Mouse (Mus musculus) forebrain, embryonic 15.5 days (tissue): ENCODE data around the gene Dag1. TPM values are rescaled to one million over a fixed set of nuclear protein-coding genes. Genes with fewer than 3 reads are reported as not detected.
"Not testable (repeated sequence)": the region's sequence is repeated elsewhere in the genome, so short reads cannot be mapped to it uniquely, and the experiment has no call there.

Experiments used
- ATAC-seq: fragments of 200-750 bp; cut with Nextera tagmentation; replicated peaks from 2 replicates; pipeline ENCODE4 v1.8.0; 2017; ENCODE audit warnings: mild to moderate bottlenecking, moderate TSS enrichment, moderate library complexity
- H3K27ac ChIP-seq: fragments of 300-500 bp; sonication (generic); replicated peaks from 2 replicates; pipeline ENCODE4 v1.5.1; 2015; ENCODE audit warnings: mild to moderate bottlenecking, inconsistent platforms
- H3K27me3 ChIP-seq: fragments of 300-500 bp; sonication (generic); 2 replicates; pipeline ENCODE4 v1.6.1; 2015; ENCODE audit warnings: inconsistent platforms
- H3K36me3 ChIP-seq: fragments of 300-500 bp; sonication (generic); 2 replicates; pipeline ENCODE4 v1.6.1; 2015; ENCODE audit warnings: mild to moderate bottlenecking, inconsistent platforms
- H3K4me1 ChIP-seq: fragments of 300-500 bp; sonication (generic); 2 replicates; pipeline ENCODE4 v1.6.1; 2015; ENCODE audit warnings: inconsistent platforms
- H3K4me2 ChIP-seq: fragments of 300-500 bp; sonication (generic); replicated peaks from 2 replicates; pipeline ENCODE4 v1.6.1; 2015; ENCODE audit warnings: mild to moderate bottlenecking, inconsistent platforms
- H3K4me3 ChIP-seq: fragments of 300-500 bp; sonication (generic); 2 replicates; pipeline ENCODE4 v1.5.1; 2015; ENCODE audit warnings: mild to moderate bottlenecking, inconsistent platforms
- H3K9ac ChIP-seq: fragments of 300-500 bp; sonication (generic); replicated peaks from 2 replicates; pipeline ENCODE4 v1.6.1; 2015; ENCODE audit warnings: mild to moderate bottlenecking, inconsistent platforms
- H3K9me3 ChIP-seq: fragments of 300-500 bp; sonication (generic); 2 replicates; pipeline ENCODE4 v1.6.1; 2016; ENCODE audit warnings: inconsistent platforms
- WGBS: fragments of 180-500 bp; shearing (Covaris S2); methylation state at CpG from one replicate; pipeline ENCODE4 v1.1.7; 2015; ENCODE audit warnings: mixed read lengths; 5-methylcytosine and 5-hydroxymethylcytosine counted together
- polyA plus RNA-seq: library from polyadenylated mRNA; unstranded; fragments of >200 nt; fragmentation: Nextera tagmentation; extraction: Ambion mirVana; gene quantifications from 2 replicates; pipeline ENCODE4 v1.2.1, GENCODE M21; 2015

The Dag1 gene
- polyA plus RNA-seq, 1 experiment from 2014 or later, result 53.5 TPM

GRCm38 (mm10) chr9:108217936-108218543 lies 45.7 kb downstream of the Dag1 start:
- H3K9me3 ChIP-seq, result no peaks in the 10 kb centered on the region
- no peak for ATAC-seq
- no peak overlapping the region for H3K27ac ChIP-seq
- H3K36me3 ChIP-seq, result peaks cover 10% of the 10 kb centered on the region; the same call in 1 of the 2 replicates
- no peak overlapping the region for H3K4me2 ChIP-seq
- H3K4me1 ChIP-seq, result peaks cover 9% of the 10 kb centered on the region
- no peak overlapping the region for H3K4me3 ChIP-seq
- no peaks in the 10 kb centered on the region for H3K27me3 ChIP-seq
- H3K9ac ChIP-seq, result no peak overlapping the region
- WGBS, result 78% methylated on average over 11 of the region's 11 CpGs

GRCm38 (mm10) chr9:108217406-108217805 lies 46.4 kb downstream of the Dag1 start:
- no peak overlapping the region for H3K4me3 ChIP-seq
- H3K4me2 ChIP-seq, result no peak overlapping the region
- H3K9me3 ChIP-seq, result no peaks in the 10 kb centered on the region
- ATAC-seq, result no peak
- H3K4me1 ChIP-seq, result peaks cover 14% of the 10 kb centered on the region
- WGBS, result 95% methylated on average over 3 of the region's 3 CpGs
- peaks cover 10% of the 10 kb centered on the region; the same call in 1 of the 2 replicates for H3K36me3 ChIP-seq
- no peak overlapping the region for H3K27ac ChIP-seq
- no peaks in the 10 kb centered on the region for H3K27me3 ChIP-seq
- H3K9ac ChIP-seq, result no peak overlapping the region

- no peak overlapping the region for H3K4me3 ChIP-seq
- H3K27ac ChIP-seq, result peak overlapping the region; percentile 72
- peak; percentile 61; the same call in 1 of the 2 replicates for ATAC-seq
- H3K9me3 ChIP-seq, result no peaks in the 10 kb centered on the region
- peaks cover 23% of the 10 kb centered on the region for H3K36me3 ChIP-seq
- H3K27me3 ChIP-seq, result no peaks in the 10 kb centered on the region
- WGBS, result 2% methylated on average over 7 of the region's 7 CpGs
- peak overlapping the region; percentile 1; the same call in 1 of the 2 replicates for H3K9ac ChIP-seq
- no peak overlapping the region for H3K4me2 ChIP-seq
- peaks cover 14% of the 10 kb centered on the region for H3K4me1 ChIP-seq
Measured at GRCm38 (mm10) chr9:108213105-108213504, 50.7 kb downstream of the Dag1 start.

GRCm38 (mm10) chr9:108212426-108212825 lies 51.3 kb downstream of the Dag1 start:
- 89% methylated on average over 2 of the region's 2 CpGs for WGBS
- Histone ChIP-seq H3K9me3 (no peaks in the 10 kb centered on the region), H3K9ac (no peak overlapping the region)

GRCm38 (mm10) chr9:108205571-108205901 lies 58.2 kb downstream of the Dag1 start:
- Histone ChIP-seq H3K9me3 (no peaks in the 10 kb centered on the region), H3K27me3 (no peaks in the 10 kb centered on the region), H3K9ac (no peak overlapping the region), H3K4me3 (no peak overlapping the region), H3K4me1 (peaks cover 21% of the 10 kb centered on the region), H3K4me2 (no peak overlapping the region), H3K27ac (peak overlapping the region; percentile 51), H3K36me3 (peaks cover 30% of the 10 kb centered on the region)
- no peak for ATAC-seq
- WGBS, result 69% methylated on average over 3 of the region's 3 CpGs

More at GRCm38 (mm10) chr9:108212426-108212825, 51.3 kb downstream of the Dag1 start:
- H3K4me2 ChIP-seq, result no peak overlapping the region
- H3K36me3 ChIP-seq, result peaks cover 24% of the 10 kb centered on the region
- no peaks in the 10 kb centered on the region for H3K27me3 ChIP-seq
- no peak for ATAC-seq
- H3K4me3 ChIP-seq, result no peak overlapping the region
- H3K27ac ChIP-seq, result 0 out of 2 replicates have a peak overlapping the region, but pooled peaks have one; percentile 72
- H3K4me1 ChIP-seq, result peaks cover 14% of the 10 kb centered on the region

GRCm38 (mm10) chr9:108204884-108205570 lies 58.7 kb downstream of the Dag1 start:
- ATAC-seq, result 0 out of 2 replicates have a peak, but pooled peaks have one; percentile 33
- H3K4me1 ChIP-seq, result peaks cover 24% of the 10 kb centered on the region
- H3K4me2 ChIP-seq, result no peak overlapping the region
- H3K9me3 ChIP-seq, result no peaks in the 10 kb centered on the region
- H3K4me3 ChIP-seq, result no peak overlapping the region
- 40% methylated on average over 8 of the region's 8 CpGs for WGBS
- H3K27ac ChIP-seq, result peak overlapping the region; percentile 51
- no peaks in the 10 kb centered on the region for H3K27me3 ChIP-seq
- peaks cover 30% of the 10 kb centered on the region for H3K36me3 ChIP-seq
- H3K9ac ChIP-seq, result no peak overlapping the region

GRCm38 (mm10) chr9:108203015-108203414 lies 60.7 kb downstream of the Dag1 start:
- peaks cover 24% of the 10 kb centered on the region for H3K4me1 ChIP-seq
- 0 out of 2 replicates have a peak overlapping the region, but pooled peaks have one; percentile 16 for H3K27ac ChIP-seq
- no peaks in the 10 kb centered on the region for H3K27me3 ChIP-seq
- no peak overlapping the region for H3K4me2 ChIP-seq
- no peaks in the 10 kb centered on the region for H3K9me3 ChIP-seq
- no peak for ATAC-seq
- H3K9ac ChIP-seq, result no peak overlapping the region
- H3K36me3 ChIP-seq, result peaks cover 14% of the 10 kb centered on the region
- 41% methylated on average over 13 of the region's 13 CpGs for WGBS
- no peak overlapping the region for H3K4me3 ChIP-seq

- whole genome bisulfite sequencing, result 99% methylated on average over 2 of the region's 2 CpGs
- Histone ChIP-seq H3K4me3 (no peak overlapping the region), H3K4me1 (peaks cover 28% of the 10 kb centered on the region), H3K9me3 (no peaks in the 10 kb centered on the region), H3K36me3 (peaks cover 5% of the 10 kb centered on the region), H3K4me2 (no peak overlapping the region), H3K27ac (no peak overlapping the region), H3K9ac (no peak overlapping the region), H3K27me3 (no peaks in the 10 kb centered on the region)
- ATAC-seq, result no peak
Measured at GRCm38 (mm10) chr9:108202169-108202568, 61.6 kb downstream of the Dag1 start.

GRCm38 (mm10) chr9:108201160-108201559 lies 62.6 kb downstream of the Dag1 start:
- H3K4me2 ChIP-seq, result peak overlapping the region; percentile 43
- H3K36me3 ChIP-seq, result 0 out of 2 replicates have a peak, but pooled peaks cover 2% of the 10 kb centered on the region
- peak overlapping the region; percentile 23 for H3K4me3 ChIP-seq
- no peaks in the 10 kb centered on the region for H3K27me3 ChIP-seq
- H3K9ac ChIP-seq, result peak overlapping the region; percentile 26; the same call in 1 of the 2 replicates
- peaks cover 34% of the 10 kb centered on the region for H3K4me1 ChIP-seq
- no peaks in the 10 kb centered on the region for H3K9me3 ChIP-seq
- ATAC-seq, result peak; percentile 87
- no peak overlapping the region for H3K27ac ChIP-seq
- WGBS, result 0% methylated on average over 13 of the region's 13 CpGs

GRCm38 (mm10) chr9:108198621-108199020 lies 65.1 kb downstream of the Dag1 start:
- Histone ChIP-seq H3K9me3 (no peaks in the 10 kb centered on the region), H3K36me3 (no peaks in the 10 kb centered on the region), H3K9ac (no peak overlapping the region), H3K4me2 (no peak overlapping the region), H3K4me3 (no peak overlapping the region), H3K4me1 (peaks cover 19% of the 10 kb centered on the region), H3K27me3 (no peaks in the 10 kb centered on the region), H3K27ac (no peak overlapping the region)
- no peak for ATAC-seq
- WGBS, result 59% methylated on average over 4 of the region's 4 CpGs

GRCm38 (mm10) chr9:108196920-108197677 lies 66.7 kb downstream of the Dag1 start:
- H3K4me1 ChIP-seq, result peaks cover 19% of the 10 kb centered on the region
- H3K36me3 ChIP-seq, result no peaks in the 10 kb centered on the region
- peak overlapping the region; percentile 25 for H3K4me2 ChIP-seq
- no peak overlapping the region for H3K4me3 ChIP-seq
- H3K9me3 ChIP-seq, result no peaks in the 10 kb centered on the region
- no peak overlapping the region for H3K27ac ChIP-seq
- 11% methylated on average over 24 of the region's 24 CpGs for whole genome bisulfite sequencing
- no peak overlapping the region for H3K9ac ChIP-seq
- 0 out of 2 replicates have a peak, but pooled peaks have one; percentile 38 for ATAC-seq
- no peaks in the 10 kb centered on the region for H3K27me3 ChIP-seq

- H3K36me3 ChIP-seq, H3K9me3 ChIP-seq, H3K27ac ChIP-seq, ATAC-seq, H3K4me3 ChIP-seq, H3K27me3 ChIP-seq, H3K4me2 ChIP-seq, H3K9ac ChIP-seq: not testable (repeated sequence)
- WGBS, result 68% methylated on average over 6 of the region's 6 CpGs
- H3K4me1 ChIP-seq, result peaks cover 19% of the 10 kb centered on the region
Measured at GRCm38 (mm10) chr9:108196222-108196621, 67.5 kb downstream of the Dag1 start.
